16 mouse cellular contexts compared by ENCODE assay signal in the genomic region with DNA sequence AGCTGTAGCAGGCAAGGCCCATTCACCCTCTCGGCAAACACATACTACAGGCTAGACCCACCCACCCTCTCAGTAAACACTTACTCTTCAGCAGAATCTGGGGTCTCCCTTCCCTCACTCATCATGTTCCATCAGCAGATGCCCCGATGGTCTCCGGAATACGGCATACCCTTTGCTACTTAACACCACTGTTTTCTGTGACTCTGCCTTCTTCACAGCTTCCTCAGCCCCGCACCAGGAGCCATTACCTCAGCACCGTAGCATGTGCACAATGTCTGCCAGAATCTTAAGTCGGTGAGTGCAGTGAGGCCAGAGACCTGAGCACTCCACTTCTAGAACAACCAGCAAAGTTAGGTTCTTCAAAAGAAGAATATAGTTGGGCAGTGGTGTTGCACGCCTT.
"Had no signal": no experiment of that assay in that cellular context is flagged by ENCODE, and none has a peak within 500 bp of the region (broad histone marks: within the 10 kb centered on the region; RNA-seq: fewer than 3 reads in every experiment).

No protein-coding gene starts in this region.

- H3K4me1 ChIP-seq: neural tube, embryonic 13.5 days; neural tube, embryonic 15.5 days; stomach, embryonic 15.5 days had no signal

- H3K27me3 ChIP-seq: neural tube, embryonic 13.5 days; neural tube, embryonic 15.5 days; stomach, embryonic 15.5 days had no signal

- H3K9ac ChIP-seq: neural tube, embryonic 13.5 days; neural tube, embryonic 15.5 days; stomach, embryonic 15.5 days had no signal

- H3K27ac ChIP-seq: neural tube, embryonic 13.5 days; neural tube, embryonic 15.5 days; stomach, embryonic 15.5 days; stomach, postnatal 0 days had no signal

- DNase-seq: retina, postnatal 1 day; right cerebral cortex, adult 18-20 months; right cerebral cortex, postnatal 14 days; right cerebral cortex, postnatal 25 days; right cerebral cortex, postnatal 4 days; spleen, adult 18-20 months; thymus, adult 18-20 months; thymus, adult 2 months; thymus, postnatal 14 days; thymus, postnatal 25 days; thymus, postnatal 36 days; thymus, postnatal 4 days had no signal

- H3K4me3 ChIP-seq: neural tube, embryonic 13.5 days; neural tube, embryonic 15.5 days; stomach, embryonic 15.5 days had no signal

- H3K36me3 ChIP-seq: neural tube, embryonic 13.5 days; neural tube, embryonic 15.5 days; stomach, embryonic 15.5 days had no signal

- H3K9me3 ChIP-seq: neural tube, embryonic 13.5 days; neural tube, embryonic 15.5 days; stomach, embryonic 15.5 days had no signal

- H3K4me2 ChIP-seq: neural tube, embryonic 13.5 days; neural tube, embryonic 15.5 days; stomach, embryonic 15.5 days had no signal
